Mouse (Mus musculus) lung, adult 2 months (tissue): ENCODE measurements around the gene Zscan20. TPM values are rescaled to one million over a fixed set of nuclear protein-coding genes. Genes with fewer than 3 reads are reported as not detected.

Source experiments
- DNase-seq: peaks from one replicate; pipeline ENCODE4 v3.0.0; 2022
- H3K4me1 ChIP-seq: fragments of 200-500 bp; 2 replicates; pipeline ENCODE4 v1.6.1; 2011; ENCODE audit warnings: low read length; ENCODE audit not compliant: control insufficient read depth, insufficient read depth
- H3K4me3 ChIP-seq: fragments of 200-500 bp; replicated peaks from 2 replicates; pipeline ENCODE3; 2011; ENCODE audit warnings: low read depth, mild to moderate bottlenecking, control low read depth, low read length; ENCODE audit errors: extremely low read depth
- CTCF ChIP-seq: fragments of 200-500 bp; IDR thresholded peaks from 2 replicates; pipeline ENCODE4 v1.5.1; 2011; ENCODE audit warnings: mild to moderate bottlenecking, low read length, control low read depth; ENCODE audit not compliant: insufficient read depth
- POLR2A ChIP-seq: fragments of 200-500 bp; IDR thresholded peaks from 2 replicates; pipeline ENCODE4 v1.6.1; 2011; ENCODE audit warnings: low read depth, mild to moderate bottlenecking, control low read depth, low read length, borderline replicate concordance; ENCODE audit errors: extremely low read depth
- WGBS: fragments of 180-500 bp; shearing (Covaris S2); methylation state at CpG from one replicate; pipeline ENCODE4 v1.1.7; 2018; 5-methylcytosine and 5-hydroxymethylcytosine counted together
- polyA plus RNA-seq: library from polyadenylated mRNA; depleted of rRNA; stranded (reverse); fragments of >200 nt; gene quantifications from 2 replicates; pipeline ENCODE4 v1.2.3, GENCODE M21; 2012; rRNA removed

Zscan20 gene
- 2.4 and 2.5 TPM in 2 replicates for polyA plus RNA-seq

DNA sequence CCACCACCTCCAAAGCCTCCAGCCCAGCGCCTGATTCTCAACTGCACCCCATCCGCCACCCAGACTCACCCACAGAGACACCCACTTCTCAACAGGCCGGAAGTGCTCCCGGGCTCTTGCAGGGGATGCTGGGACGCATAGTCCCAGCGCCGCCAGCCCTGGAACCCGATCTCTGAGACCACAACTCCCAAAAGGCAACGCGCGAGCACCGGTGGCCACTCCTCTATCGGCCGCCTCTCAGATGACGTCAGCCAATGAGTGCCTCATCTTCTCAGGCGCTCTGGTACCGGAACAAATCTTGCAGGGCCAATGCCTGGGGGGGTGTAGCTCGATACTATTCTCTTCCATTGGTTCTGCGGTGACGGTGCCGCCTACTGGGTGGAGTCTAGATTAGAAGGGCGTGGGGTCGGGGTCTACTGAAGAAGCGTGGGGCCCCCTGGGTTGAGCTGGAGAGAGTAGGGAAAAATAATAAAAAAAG is at the start of gene Zscan20:
Zscan20 (minus strand) TSS at position 174 of the 478 bp plus-strand sequence.
- Histone ChIP-seq H3K4me1 (no peaks in the 10 kb centered on the region; the same call in 1 of the 2 replicates), H3K4me3 (peak within 1 kb of the TSS; percentile 93)
- WGBS, result under 1% methylated on average over 24 of the region's 24 CpGs
- peak; percentile 63; the same call in 1 of the 2 replicates for TF ChIP-seq POLR2A
- no peak for TF ChIP-seq CTCF
- peak; percentile 92 for DNase-seq

DNA sequence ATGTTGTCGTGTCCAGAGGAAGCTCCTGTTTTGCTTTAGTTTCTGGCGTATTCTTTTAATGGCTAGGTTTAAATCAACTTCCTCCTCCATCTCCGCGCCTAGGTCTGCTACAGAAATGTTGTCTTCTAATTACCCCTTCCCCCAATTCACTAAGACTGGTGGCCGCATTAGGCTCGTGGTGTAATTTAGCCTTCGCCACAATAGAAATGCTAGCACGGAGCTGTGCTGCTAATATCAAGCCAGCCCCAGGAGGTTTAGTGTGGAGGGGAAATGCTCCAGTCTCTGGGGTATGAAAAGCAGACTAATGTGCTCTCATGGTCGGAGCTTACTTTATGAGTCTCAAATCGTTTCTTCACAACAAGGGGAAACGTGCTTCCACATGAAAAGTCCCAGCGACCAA is 45.5 kb upstream of the Zscan20 start:
- 7% methylated on average over 12 of the region's 12 CpGs for WGBS
- DNase-seq, result no peak
- peaks cover 7% of the 10 kb centered on the region; the same call in 1 of the 2 replicates for H3K4me1 ChIP-seq
- TF ChIP-seq CTCF, result no peak
- no peak for TF ChIP-seq POLR2A
- H3K4me3 ChIP-seq, result peak overlapping the region; percentile 74

DNA sequence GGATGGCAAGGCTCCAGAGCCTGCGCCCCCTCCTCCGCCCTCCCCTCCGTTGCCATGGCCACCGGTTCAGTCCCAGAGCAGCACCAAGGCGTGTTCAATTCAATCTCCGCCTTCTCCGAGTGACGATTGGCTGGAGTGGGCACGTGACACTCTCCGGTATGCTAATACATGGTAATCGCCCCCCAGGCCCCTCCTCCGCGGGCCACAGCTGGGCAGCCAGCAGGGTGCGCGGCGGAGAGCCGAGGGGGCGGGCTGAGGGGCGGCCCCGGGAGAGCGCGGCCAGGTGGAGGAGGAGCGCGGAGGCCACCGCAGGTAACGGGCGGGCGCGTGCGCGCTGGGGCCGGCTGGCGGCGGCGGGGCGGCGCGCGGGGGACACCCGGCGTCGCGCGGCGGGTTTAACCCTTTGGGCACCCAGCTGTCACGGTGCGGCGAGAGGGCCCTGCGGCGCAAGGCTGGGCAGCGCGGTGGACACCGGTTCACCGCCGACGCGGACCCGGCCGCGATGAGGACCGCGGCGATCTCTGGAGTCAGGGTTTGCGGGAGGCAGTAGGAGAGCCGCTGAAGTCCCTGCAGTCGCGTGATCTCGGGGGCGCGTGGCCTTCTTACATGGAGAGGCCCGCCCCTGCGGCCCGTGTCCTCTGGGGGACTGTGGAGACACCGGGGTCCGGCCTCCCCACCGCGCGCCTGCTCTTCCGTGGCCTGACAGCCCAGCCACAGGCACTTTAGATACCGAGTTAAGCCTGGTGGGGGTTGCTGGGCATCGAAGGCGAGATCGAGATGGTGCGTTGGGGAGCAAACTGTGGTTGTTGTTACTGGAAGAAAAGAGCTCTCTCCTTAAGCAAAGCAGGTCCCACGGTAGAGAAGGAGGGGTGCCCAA is 44.8 kb upstream of the Zscan20 start, which contains the start of gene Phc2:
Phc2 (plus strand) TSS at position 198 of the 877 bp plus-strand sequence.
- WGBS, result 1% methylated on average over 77 of the region's 85 CpGs
- peaks cover 7% of the 10 kb centered on the region; the same call in 1 of the 2 replicates for H3K4me1 ChIP-seq
- DNase-seq, result peak; percentile 91
- peak within 1 kb of the TSS; percentile 74 for H3K4me3 ChIP-seq
- TF ChIP-seq POLR2A (no peak), CTCF (no peak)

DNA sequence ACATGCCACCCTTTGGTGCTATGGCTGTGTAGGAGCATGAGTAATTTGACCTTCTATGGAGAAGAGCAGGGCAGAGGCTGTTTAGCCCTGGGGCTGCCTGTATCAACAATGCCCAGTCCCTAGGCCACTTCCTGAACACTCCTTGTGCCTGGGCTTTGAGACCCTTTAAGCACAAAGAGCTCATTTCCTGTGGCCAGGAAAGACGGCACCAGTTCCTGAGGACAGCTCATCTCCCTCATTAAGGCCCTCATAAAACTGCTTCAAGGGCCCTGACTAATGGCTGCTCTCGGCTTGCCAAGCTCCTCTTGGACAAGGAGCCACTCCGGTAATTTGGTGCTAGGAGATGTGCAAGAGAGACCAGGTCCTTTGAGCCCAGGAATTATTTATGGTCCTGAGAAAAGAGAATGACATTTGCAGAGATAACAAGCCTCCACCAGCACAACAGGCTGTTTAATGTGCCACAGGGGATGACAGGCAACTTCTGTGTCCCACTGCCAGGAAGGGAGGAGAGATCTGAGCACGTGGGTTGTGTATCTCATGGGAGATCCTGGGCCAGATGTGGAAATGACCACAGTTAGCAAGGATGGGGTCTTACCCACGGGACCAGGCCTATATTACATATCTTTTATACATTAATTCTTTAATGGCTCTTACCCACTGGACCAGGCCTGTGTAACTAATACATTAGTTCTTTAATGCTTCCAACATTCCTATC is 42.8 kb upstream of the Zscan20 start:
- no peak overlapping the region for H3K4me3 ChIP-seq
- WGBS, result 30% methylated on average over 5 of the region's 5 CpGs
- TF ChIP-seq CTCF, result no peak
- TF ChIP-seq POLR2A, result no peak
- DNase-seq, result no peak
- peaks cover 7% of the 10 kb centered on the region; the same call in 1 of the 2 replicates for H3K4me1 ChIP-seq

DNA sequence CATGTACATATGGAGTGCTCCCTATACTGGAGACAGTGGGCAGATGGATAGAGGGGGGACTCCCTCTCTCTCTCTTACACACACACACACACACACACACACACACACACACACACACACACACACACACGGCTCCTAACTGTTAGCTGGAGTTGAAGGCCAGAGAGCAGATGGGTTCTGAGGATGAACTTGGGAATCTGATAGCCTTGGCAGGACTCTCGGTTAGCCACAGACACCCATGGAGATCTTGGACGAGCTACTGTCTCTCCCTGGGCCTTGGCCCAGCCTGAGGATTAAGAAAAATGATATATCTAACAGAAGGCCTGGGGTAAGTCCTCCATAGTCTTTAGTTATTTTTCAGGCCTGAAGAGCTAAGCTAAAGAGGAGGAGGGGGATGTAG is 41.6 kb upstream of the Zscan20 start:
- peaks cover 7% of the 10 kb centered on the region; the same call in 1 of the 2 replicates for H3K4me1 ChIP-seq
- TF ChIP-seq CTCF (no peak), POLR2A (no peak)
- 62% methylated on average over 3 of the region's 3 CpGs for WGBS
- H3K4me3 ChIP-seq, result no peak overlapping the region
- DNase-seq, result no peak

DNA sequence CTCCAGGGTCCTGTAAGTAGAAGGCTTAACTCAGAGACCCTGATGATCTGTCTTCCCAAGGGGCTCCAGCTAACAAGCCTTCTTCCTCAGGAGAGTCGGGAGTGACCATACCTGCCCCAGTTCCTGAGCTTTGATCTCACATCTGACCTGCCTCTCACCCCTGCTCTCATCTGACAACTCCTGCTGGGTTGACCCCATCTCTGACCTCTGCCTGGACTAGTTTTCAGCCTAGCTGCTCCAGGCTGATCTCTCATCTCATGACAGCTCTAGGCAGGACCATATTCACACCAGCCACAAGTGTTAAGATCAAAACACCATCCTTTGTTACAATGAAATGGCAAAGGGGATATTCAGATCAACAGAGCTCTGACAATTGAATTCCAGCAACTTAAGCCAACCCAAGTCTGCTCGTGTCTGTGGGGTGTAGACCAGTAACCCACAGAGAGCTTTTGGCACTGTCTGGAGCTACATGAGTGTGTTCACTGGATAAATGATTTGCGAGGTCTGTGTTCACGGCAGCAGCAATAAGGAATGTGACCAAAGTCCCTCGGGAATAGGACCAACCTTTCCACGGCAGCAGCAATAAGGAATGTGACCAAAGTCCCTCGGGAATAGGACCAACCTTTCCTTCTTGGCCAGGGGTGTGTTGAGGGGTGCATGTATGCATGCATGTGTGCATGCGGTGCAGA is 38.8 kb upstream of the Zscan20 start:
- DNase-seq, result no peak
- WGBS, result 62% methylated on average over 8 of the region's 8 CpGs
- TF ChIP-seq CTCF, result no peak
- TF ChIP-seq POLR2A, result no peak

DNA sequence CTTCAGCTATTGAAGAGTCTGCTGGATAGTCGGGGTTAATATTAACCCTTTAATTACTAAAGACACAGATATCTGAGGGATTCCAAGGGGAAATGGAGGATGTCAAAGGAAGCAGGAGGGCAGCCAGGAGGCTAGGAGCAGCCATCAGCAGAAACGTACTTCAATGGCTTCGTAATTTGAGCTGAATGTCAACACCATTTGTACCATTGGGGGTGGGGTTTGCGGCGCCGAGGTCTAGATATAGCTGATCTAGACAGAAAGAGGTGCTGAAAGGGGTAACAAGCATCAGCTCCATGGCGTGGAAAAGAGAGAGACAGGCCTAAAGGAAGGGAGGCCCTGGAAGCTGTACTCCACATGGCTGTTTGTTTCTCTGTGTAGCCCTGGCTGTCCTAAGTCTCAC is 36.9 kb upstream of the Zscan20 start:
- 50% methylated on average over 7 of the region's 7 CpGs for WGBS
- Histone ChIP-seq H3K4me3 (no peak overlapping the region), H3K4me1 (no peaks in the 10 kb centered on the region)
- TF ChIP-seq CTCF (no peak), POLR2A (no peak)
- DNase-seq, result no peak

More for the DNA sequence above, 38.8 kb upstream of the Zscan20 start:
- no peaks in the 10 kb centered on the region for H3K4me1 ChIP-seq
- H3K4me3 ChIP-seq, result no peak overlapping the region

DNA sequence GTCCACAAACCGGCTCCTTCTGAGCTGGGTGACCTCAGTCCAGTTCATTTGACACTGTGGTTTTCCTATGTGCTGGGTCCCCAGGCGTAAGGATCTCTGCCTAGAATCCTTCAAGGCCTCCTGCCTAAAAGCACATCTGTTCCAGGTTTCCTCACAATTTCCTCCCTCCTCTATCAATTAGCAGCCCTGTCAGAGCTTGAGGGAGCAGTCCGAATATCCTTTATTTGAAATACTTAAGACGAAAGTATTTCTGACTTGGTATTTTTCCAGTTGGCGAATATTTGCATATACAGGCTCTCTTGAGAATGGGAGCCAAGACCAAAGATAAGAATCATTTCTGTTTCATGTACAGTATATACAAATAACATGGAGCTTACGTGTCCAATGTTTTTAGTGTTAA is 36.0 kb upstream of the Zscan20 start:
- H3K4me1 ChIP-seq, result no peaks in the 10 kb centered on the region
- DNase-seq, result no peak
- TF ChIP-seq CTCF (no peak), POLR2A (no peak)
- 37% methylated on average over 6 of the region's 6 CpGs for WGBS
- no peak overlapping the region for H3K4me3 ChIP-seq
